Mouse (Mus musculus) adrenal gland, postnatal 25 days (tissue): ENCODE data around the gene Stard3. TPM values are rescaled to one million over a fixed set of nuclear protein-coding genes. Genes with fewer than 3 reads are reported as not detected.

Source experiments
- DNase-seq: peaks from one replicate; pipeline ENCODE4 v3.0.0; 2021; ENCODE audit warnings: mixed read lengths
- total RNA-seq: library from RNA; stranded (reverse); gene quantifications from 2 replicates; pipeline ENCODE4 v1.2.3, GENCODE M21; 2021

The Stard3 gene
- total RNA-seq, 1 experiment from 2014 or later, result 23.6 TPM

- DNase-seq, result peak; percentile 24
Observed at GRCm38 (mm10) chr11:98329081-98329959, 28.8 kb upstream of the Stard3 start, which contains the start of gene Neurod2. TSS of gene Neurod2 (minus strand) at chr11:98329648.

- DNase-seq, result no peak
Observed at GRCm38 (mm10) chr11:98329960-98330744, 28.0 kb upstream of the Stard3 start.

- no peak for DNase-seq
Observed at GRCm38 (mm10) chr11:98330745-98331204, 27.4 kb upstream of the Stard3 start.

GRCm38 (mm10) chr11:98331401-98331800 is 26.8 kb upstream of the Stard3 start:
- DNase-seq, result no peak

GRCm38 (mm10) chr11:98332186-98332585 is 26.0 kb upstream of the Stard3 start:
- no peak for DNase-seq

GRCm38 (mm10) chr11:98332841-98333240 is 25.3 kb upstream of the Stard3 start:
- no peak for DNase-seq

GRCm38 (mm10) chr11:98333263-98333696 is 24.9 kb upstream of the Stard3 start:
- no peak for DNase-seq

GRCm38 (mm10) chr11:98333981-98334741 is 24.0 kb upstream of the Stard3 start:
- DNase-seq, result no peak

- no peak for DNase-seq
Observed at GRCm38 (mm10) chr11:98335250-98335649, 22.9 kb upstream of the Stard3 start.

GRCm38 (mm10) chr11:98336245-98337107 is 21.7 kb upstream of the Stard3 start:
- DNase-seq, result no peak

GRCm38 (mm10) chr11:98338507-98338961 is 19.6 kb upstream of the Stard3 start:
- peak; percentile 66 for DNase-seq

GRCm38 (mm10) chr11:98339071-98339501 is 19.1 kb upstream of the Stard3 start:
- no peak for DNase-seq

- DNase-seq, result no peak
Observed at GRCm38 (mm10) chr11:98339679-98340287, 18.4 kb upstream of the Stard3 start.

GRCm38 (mm10) chr11:98340597-98340996 is 17.6 kb upstream of the Stard3 start:
- no peak for DNase-seq

GRCm38 (mm10) chr11:98341174-98341573 is 17.0 kb upstream of the Stard3 start:
- no peak for DNase-seq

GRCm38 (mm10) chr11:98342000-98342945 is 15.9 kb upstream of the Stard3 start:
- peak; percentile 92 for DNase-seq

- peak; percentile 85 for DNase-seq
Observed at GRCm38 (mm10) chr11:98345253-98345652, 12.9 kb upstream of the Stard3 start.

- DNase-seq, result no peak
Observed at GRCm38 (mm10) chr11:98346168-98346567, 12.0 kb upstream of the Stard3 start.

- no peak for DNase-seq
Observed at GRCm38 (mm10) chr11:98347385-98348082, 10.6 kb upstream of the Stard3 start.
